Mouse (Mus musculus): ENCODE results near the gene Trpm3. TPM values are rescaled to one million over a fixed set of nuclear protein-coding genes. Genes with fewer than 3 reads are reported as not detected.

Gene Trpm3
- polyA plus RNA-seq, 1 experiment from 2014 or later: 48.4 TPM

- no peak overlapping the region for H3K9ac ChIP-seq
- no peaks in the 10 kb centered on the region for H3K9me3 ChIP-seq (ENCODE audit: control insufficient read depth, low read length)
- 70% methylated on average over 14 of the region's 14 CpGs for WGBS
- no peak overlapping the region for H3K4me3 ChIP-seq (replicated peaks; ENCODE audit: low read length)
- no peaks in the 10 kb centered on the region for H3K27me3 ChIP-seq (ENCODE audit: control insufficient read depth, insufficient read depth, low read length)
- ATAC-seq (ENCODE audit: low FRiP score): no peak
- no peaks in the 10 kb centered on the region for H3K36me3 ChIP-seq (replicated peaks; ENCODE audit: control insufficient read depth, insufficient read depth)
- H3K4me2 ChIP-seq (replicated peaks): no peak overlapping the region
- no peak for DNase-seq (ENCODE audit: low spot score)
- no peak overlapping the region for H3K27ac ChIP-seq
- H3K4me1 ChIP-seq (replicated peaks; ENCODE audit: control insufficient read depth, insufficient read depth, low read length): no peaks in the 10 kb centered on the region; the same call in none of the 2 replicates
Observed at GRCm38 (mm10) chr19:22960450-22961265, 821.8 kb downstream of the Trpm3 start.

- Histone ChIP-seq H3K4me1 (replicated peaks; ENCODE audit: control insufficient read depth, insufficient read depth, low read length) (no peaks in the 10 kb centered on the region; the same call in none of the 2 replicates), H3K4me3 (replicated peaks; ENCODE audit: low read length) (no peak overlapping the region), H3K4me2 (replicated peaks) (no peak overlapping the region), H3K36me3 (replicated peaks; ENCODE audit: control insufficient read depth, insufficient read depth) (no peaks in the 10 kb centered on the region), H3K27ac (no peak overlapping the region), H3K9me3 (ENCODE audit: control insufficient read depth, low read length) (no peaks in the 10 kb centered on the region), H3K9ac (no peak overlapping the region), H3K27me3 (ENCODE audit: control insufficient read depth, insufficient read depth, low read length) (no peaks in the 10 kb centered on the region)
- ATAC-seq (ENCODE audit: low FRiP score) (no peak), DNase-seq (ENCODE audit: low spot score) (no peak)
- 48% methylated on average over 12 of the region's 12 CpGs for WGBS
Observed at GRCm38 (mm10) chr19:22962001-22962708, 823.3 kb downstream of the Trpm3 start.

GRCm38 (mm10) chr19:22962731-22963130, 823.9 kb downstream of the Trpm3 start:
- H3K27me3 ChIP-seq (ENCODE audit: control insufficient read depth, insufficient read depth, low read length): no peaks in the 10 kb centered on the region
- no peak for DNase-seq (ENCODE audit: low spot score)
- WGBS: 48% methylated on average over 8 of the region's 8 CpGs

GRCm38 (mm10) chr19:22963726-22964398, 825.0 kb downstream of the Trpm3 start:
- Histone ChIP-seq H3K4me1 (replicated peaks; ENCODE audit: control insufficient read depth, insufficient read depth, low read length) (no peaks in the 10 kb centered on the region; the same call in none of the 2 replicates), H3K4me3 (replicated peaks; ENCODE audit: low read length) (no peak overlapping the region), H3K27ac (peak overlapping the region; percentile 10; the same call in 1 of the 2 replicates), H3K36me3 (replicated peaks; ENCODE audit: control insufficient read depth, insufficient read depth) (no peaks in the 10 kb centered on the region), H3K9ac (no peak overlapping the region), H3K9me3 (ENCODE audit: control insufficient read depth, low read length) (no peaks in the 10 kb centered on the region), H3K27me3 (ENCODE audit: control insufficient read depth, insufficient read depth, low read length) (no peaks in the 10 kb centered on the region), H3K4me2 (replicated peaks) (no peak overlapping the region)
- ATAC-seq (ENCODE audit: low FRiP score): peak; percentile 38; the same call in 1 of the 2 replicates
- no peak for DNase-seq (ENCODE audit: low spot score)
- 68% methylated on average over 6 of the region's 6 CpGs for WGBS

More at GRCm38 (mm10) chr19:22962731-22963130, 823.9 kb downstream of the Trpm3 start:
- no peak overlapping the region for H3K4me2 ChIP-seq (replicated peaks)
- H3K27ac ChIP-seq: no peak overlapping the region
- H3K36me3 ChIP-seq (replicated peaks; ENCODE audit: control insufficient read depth, insufficient read depth): no peaks in the 10 kb centered on the region
- ATAC-seq (ENCODE audit: low FRiP score): no peak
- no peaks in the 10 kb centered on the region; the same call in none of the 2 replicates for H3K4me1 ChIP-seq (replicated peaks; ENCODE audit: control insufficient read depth, insufficient read depth, low read length)
- H3K9me3 ChIP-seq (ENCODE audit: control insufficient read depth, low read length): no peaks in the 10 kb centered on the region
- no peak overlapping the region for H3K9ac ChIP-seq
- H3K4me3 ChIP-seq (replicated peaks; ENCODE audit: low read length): no peak overlapping the region

GRCm38 (mm10) chr19:22965470-22965869, 826.6 kb downstream of the Trpm3 start:
- Histone ChIP-seq H3K36me3 (replicated peaks; ENCODE audit: control insufficient read depth, insufficient read depth) (no peaks in the 10 kb centered on the region), H3K9ac (no peak overlapping the region), H3K4me3 (replicated peaks; ENCODE audit: low read length) (no peak overlapping the region), H3K27ac (no peak overlapping the region), H3K4me2 (replicated peaks) (no peak overlapping the region), H3K9me3 (ENCODE audit: control insufficient read depth, low read length) (no peaks in the 10 kb centered on the region), H3K27me3 (ENCODE audit: control insufficient read depth, insufficient read depth, low read length) (no peaks in the 10 kb centered on the region), H3K4me1 (replicated peaks; ENCODE audit: control insufficient read depth, insufficient read depth, low read length) (no peaks in the 10 kb centered on the region; the same call in none of the 2 replicates)
- ATAC-seq (ENCODE audit: low FRiP score): no peak
- DNase-seq (ENCODE audit: low spot score): no peak
- 81% methylated on average over 6 of the region's 6 CpGs for WGBS

- Histone ChIP-seq H3K4me2 (replicated peaks) (no peak overlapping the region), H3K9ac (no peak overlapping the region), H3K4me3 (replicated peaks; ENCODE audit: low read length) (no peak overlapping the region), H3K27ac (no peak overlapping the region), H3K9me3 (ENCODE audit: control insufficient read depth, low read length) (no peaks in the 10 kb centered on the region), H3K4me1 (replicated peaks; ENCODE audit: control insufficient read depth, insufficient read depth, low read length) (no peaks in the 10 kb centered on the region), H3K36me3 (replicated peaks; ENCODE audit: control insufficient read depth, insufficient read depth) (no peaks in the 10 kb centered on the region), H3K27me3 (ENCODE audit: control insufficient read depth, insufficient read depth, low read length) (no peaks in the 10 kb centered on the region)
- no peak for ATAC-seq (ENCODE audit: low FRiP score)
- DNase-seq (ENCODE audit: low spot score): no peak
- 95% methylated on average over 3 of the region's 3 CpGs for WGBS
Observed at GRCm38 (mm10) chr19:22973294-22973693, 834.4 kb downstream of the Trpm3 start.

- 91% methylated on average over 5 of the region's 5 CpGs for WGBS
- no peak overlapping the region for H3K4me3 ChIP-seq (replicated peaks; ENCODE audit: low read length)
- no peaks in the 10 kb centered on the region for H3K9me3 ChIP-seq (ENCODE audit: control insufficient read depth, low read length)
- H3K4me1 ChIP-seq (replicated peaks; ENCODE audit: control insufficient read depth, insufficient read depth, low read length): no peaks in the 10 kb centered on the region
- H3K9ac ChIP-seq: no peak overlapping the region
- no peak overlapping the region for H3K27ac ChIP-seq
- ATAC-seq (ENCODE audit: low FRiP score): no peak
- H3K27me3 ChIP-seq (ENCODE audit: control insufficient read depth, insufficient read depth, low read length): no peaks in the 10 kb centered on the region
- no peak overlapping the region for H3K4me2 ChIP-seq (replicated peaks)
- no peak for DNase-seq (ENCODE audit: low spot score)
- no peaks in the 10 kb centered on the region for H3K36me3 ChIP-seq (replicated peaks; ENCODE audit: control insufficient read depth, insufficient read depth)
Observed at GRCm38 (mm10) chr19:22973727-22974126, 834.9 kb downstream of the Trpm3 start.

- H3K27ac ChIP-seq: no peak overlapping the region
- DNase-seq (ENCODE audit: low spot score) (no peak), ATAC-seq (ENCODE audit: low FRiP score) (no peak)
- 97% methylated on average over 5 of the region's 5 CpGs for WGBS
- no peak overlapping the region for H3K9ac ChIP-seq
- no peaks in the 10 kb centered on the region for H3K4me1 ChIP-seq (replicated peaks; ENCODE audit: control insufficient read depth, insufficient read depth, low read length)
- no peak overlapping the region for H3K4me2 ChIP-seq (replicated peaks)
- no peak overlapping the region for H3K4me3 ChIP-seq (replicated peaks; ENCODE audit: low read length)
- no peaks in the 10 kb centered on the region for H3K36me3 ChIP-seq (replicated peaks; ENCODE audit: control insufficient read depth, insufficient read depth)
- H3K9me3 ChIP-seq (ENCODE audit: control insufficient read depth, low read length): no peaks in the 10 kb centered on the region
- no peaks in the 10 kb centered on the region for H3K27me3 ChIP-seq (ENCODE audit: control insufficient read depth, insufficient read depth, low read length)
Observed at GRCm38 (mm10) chr19:22975801-22976200, 837.0 kb downstream of the Trpm3 start.

GRCm38 (mm10) chr19:22977508-22977907, 838.7 kb downstream of the Trpm3 start:
- H3K9ac ChIP-seq: no peak overlapping the region
- 65% methylated on average over 5 of the region's 5 CpGs for WGBS
- no peak for DNase-seq (ENCODE audit: low spot score)
- ATAC-seq (ENCODE audit: low FRiP score): no peak
- H3K27me3 ChIP-seq (ENCODE audit: control insufficient read depth, insufficient read depth, low read length): no peaks in the 10 kb centered on the region
- no peak overlapping the region for H3K4me2 ChIP-seq (replicated peaks)
- no peaks in the 10 kb centered on the region for H3K4me1 ChIP-seq (replicated peaks; ENCODE audit: control insufficient read depth, insufficient read depth, low read length)
- H3K9me3 ChIP-seq (ENCODE audit: control insufficient read depth, low read length): no peaks in the 10 kb centered on the region
- H3K36me3 ChIP-seq (replicated peaks; ENCODE audit: control insufficient read depth, insufficient read depth): no peaks in the 10 kb centered on the region
- no peak overlapping the region for H3K27ac ChIP-seq
- no peak overlapping the region for H3K4me3 ChIP-seq (replicated peaks; ENCODE audit: low read length)
